Mouse (Mus musculus) thymus, adult 2 months (tissue): ENCODE data around the gene Fibp.
A peak's percentile ranks its signal among the peaks of the same experiment; 100 is the strongest.

Source experiments
- CTCF ChIP-seq: fragments of 200-500 bp; IDR thresholded peaks from 2 replicates; pipeline ENCODE4 v1.5.1; 2012; ENCODE audit warnings: mild to moderate bottlenecking, control low read depth, low read length, moderate library complexity, borderline replicate concordance; ENCODE audit not compliant: control insufficient read depth, poor library complexity, insufficient read depth; ENCODE audit errors: extremely low read depth
- POLR2A ChIP-seq: fragments of 200-500 bp; IDR thresholded peaks from 2 replicates; pipeline ENCODE4 v1.6.1; 2012; ENCODE audit warnings: mild to moderate bottlenecking, low read length, control low read depth, moderate library complexity; ENCODE audit not compliant: control insufficient read depth, poor library complexity, insufficient read depth; ENCODE audit errors: extremely low read depth

DNA sequence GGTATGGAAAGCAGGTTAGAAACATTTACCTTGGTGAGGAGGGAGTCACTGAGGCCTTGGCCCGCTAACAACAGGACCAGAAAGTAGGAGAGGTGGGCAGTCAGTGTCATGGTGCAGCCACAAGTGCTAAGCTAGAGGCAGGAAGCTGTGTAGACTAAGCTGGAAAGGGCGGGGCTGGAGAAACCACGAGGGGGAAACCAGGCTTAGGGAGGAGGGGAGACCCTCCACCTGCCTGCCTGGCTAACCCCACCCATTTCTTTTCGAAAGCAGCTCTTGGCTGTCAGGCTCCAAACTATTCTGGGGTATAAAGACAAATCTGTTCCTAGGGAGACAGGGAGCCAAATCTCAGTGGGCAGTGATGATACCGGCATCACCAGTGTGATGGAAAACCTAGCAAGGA lies 8.0 kb downstream of the Fibp start, which contains the start of gene Ctsw:
- 0 out of 2 replicates have a peak, but pooled peaks have one; percentile 22 for TF ChIP-seq POLR2A
- TF ChIP-seq CTCF = no peak
